Mouse (Mus musculus) MEL-GATA-1-ER (cell line): ENCODE measurements around the gene Nsun3.

Experiments
- DNase-seq: peaks from one replicate; pipeline ENCODE4 v3.0.0-alpha.2; 2012; ENCODE audit warnings: low read depth; ENCODE audit errors: extremely low read depth

Nsun3 gene

DNA sequence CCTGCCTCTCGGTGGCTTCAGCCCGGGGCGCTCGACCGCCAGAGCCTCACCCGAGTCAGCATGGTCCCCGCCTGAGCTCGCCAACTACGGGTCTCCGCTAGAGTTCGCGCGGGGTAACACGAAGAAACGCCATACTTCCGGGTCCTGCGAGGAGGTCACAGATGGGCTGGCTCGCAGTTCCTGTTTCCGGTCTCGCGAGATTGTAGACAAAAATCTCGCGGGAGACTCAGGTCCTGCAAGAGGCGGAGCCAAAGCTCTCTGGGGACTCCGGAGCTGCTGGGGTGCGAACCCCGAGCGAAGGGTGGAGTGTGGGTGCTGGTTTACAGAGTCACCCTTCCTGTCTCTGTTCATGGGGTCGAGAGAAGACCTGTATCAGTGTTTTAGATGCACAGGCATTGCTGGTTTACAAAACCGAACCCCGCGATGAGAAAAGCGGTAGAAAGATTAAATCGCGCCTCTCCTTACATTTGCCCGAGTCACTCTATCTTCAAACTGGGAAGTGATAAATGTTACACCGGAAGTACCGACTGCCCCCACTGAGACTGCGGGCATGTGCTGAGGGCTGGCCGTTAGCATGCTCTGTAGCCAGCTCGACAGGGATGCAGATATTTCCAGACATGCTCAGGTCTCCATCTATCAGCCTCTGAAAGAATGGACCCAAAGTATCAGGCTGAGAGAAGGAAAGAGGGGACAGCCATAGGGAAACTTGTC, at the start of gene Nsun3:
Gene Nsun3 (minus strand): TSS at position 198 of the 711 bp plus-strand sequence.
- peak; percentile 93 for DNase-seq

DNA sequence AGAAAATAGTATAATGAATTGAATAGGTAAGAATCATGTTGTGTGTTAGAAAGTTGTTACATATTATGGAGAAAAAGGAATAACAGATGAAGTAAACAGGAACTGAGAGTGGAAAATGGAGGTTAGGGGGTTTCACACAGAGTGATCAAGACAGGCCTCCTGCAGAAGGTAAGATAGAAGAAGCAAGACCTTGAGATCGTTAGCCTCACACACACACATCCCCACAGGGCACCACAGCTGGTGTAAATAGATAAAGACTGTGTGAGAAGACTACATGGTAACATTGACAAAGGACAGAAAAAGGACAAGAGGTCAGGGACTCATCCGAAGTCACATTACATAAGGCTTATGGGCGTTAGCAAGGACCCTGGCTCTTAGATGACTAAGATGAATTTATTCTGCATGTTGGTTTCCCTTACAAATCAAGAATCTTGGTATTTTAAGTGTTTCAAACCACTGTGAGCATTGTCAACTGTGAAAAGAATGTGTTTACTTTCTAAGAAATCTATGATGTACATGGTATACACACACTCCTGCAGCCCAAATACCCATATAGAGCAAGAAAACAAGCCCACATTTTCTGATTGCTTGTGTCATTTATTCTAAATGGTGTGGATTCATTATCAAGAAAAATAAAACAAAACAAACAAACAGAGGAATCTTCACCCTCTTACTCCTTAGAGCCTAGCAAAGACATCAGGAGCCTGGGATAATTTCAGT, 47.6 kb upstream of the Nsun3 start:
- no peak for DNase-seq

DNA sequence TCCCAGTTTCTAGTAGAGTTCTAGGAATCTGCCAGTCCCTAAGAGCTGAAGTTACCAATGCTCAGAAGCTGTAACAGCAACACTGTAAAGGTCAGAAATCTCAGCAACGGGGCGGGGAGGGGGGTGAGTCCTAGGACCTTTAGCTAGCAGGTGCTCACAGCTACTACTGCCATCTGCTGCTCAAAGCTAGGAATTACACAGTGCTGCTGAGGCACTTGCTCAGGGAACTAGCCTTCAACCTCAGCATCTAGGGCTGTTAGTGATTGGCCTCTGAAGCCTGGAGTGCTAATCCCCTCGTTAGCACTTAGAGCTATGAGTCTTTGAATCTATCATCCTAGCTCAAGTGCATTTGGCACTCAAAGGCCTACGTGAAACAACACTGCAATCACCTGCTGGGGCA, 45.9 kb upstream of the Nsun3 start:
- no peak for DNase-seq

DNA sequence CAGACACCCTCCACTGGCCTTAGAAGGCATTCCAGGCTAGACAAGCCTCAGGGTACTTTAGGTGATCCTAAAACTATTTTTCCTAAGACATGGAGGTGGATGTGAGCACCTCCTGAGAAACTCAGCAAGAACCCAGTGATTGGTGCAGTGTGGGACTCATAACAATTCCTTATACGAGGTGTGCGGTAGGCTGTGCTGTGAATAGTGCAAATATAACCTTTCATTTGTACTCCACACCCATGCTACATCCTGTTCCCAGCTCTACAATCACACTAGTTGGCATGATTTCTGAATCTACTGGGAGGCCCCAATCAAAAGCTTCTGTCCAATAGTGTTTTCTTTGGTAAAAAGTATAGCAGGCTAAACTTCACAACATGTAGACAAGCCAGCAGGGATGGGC, 45.4 kb upstream of the Nsun3 start:
- no peak for DNase-seq

DNA sequence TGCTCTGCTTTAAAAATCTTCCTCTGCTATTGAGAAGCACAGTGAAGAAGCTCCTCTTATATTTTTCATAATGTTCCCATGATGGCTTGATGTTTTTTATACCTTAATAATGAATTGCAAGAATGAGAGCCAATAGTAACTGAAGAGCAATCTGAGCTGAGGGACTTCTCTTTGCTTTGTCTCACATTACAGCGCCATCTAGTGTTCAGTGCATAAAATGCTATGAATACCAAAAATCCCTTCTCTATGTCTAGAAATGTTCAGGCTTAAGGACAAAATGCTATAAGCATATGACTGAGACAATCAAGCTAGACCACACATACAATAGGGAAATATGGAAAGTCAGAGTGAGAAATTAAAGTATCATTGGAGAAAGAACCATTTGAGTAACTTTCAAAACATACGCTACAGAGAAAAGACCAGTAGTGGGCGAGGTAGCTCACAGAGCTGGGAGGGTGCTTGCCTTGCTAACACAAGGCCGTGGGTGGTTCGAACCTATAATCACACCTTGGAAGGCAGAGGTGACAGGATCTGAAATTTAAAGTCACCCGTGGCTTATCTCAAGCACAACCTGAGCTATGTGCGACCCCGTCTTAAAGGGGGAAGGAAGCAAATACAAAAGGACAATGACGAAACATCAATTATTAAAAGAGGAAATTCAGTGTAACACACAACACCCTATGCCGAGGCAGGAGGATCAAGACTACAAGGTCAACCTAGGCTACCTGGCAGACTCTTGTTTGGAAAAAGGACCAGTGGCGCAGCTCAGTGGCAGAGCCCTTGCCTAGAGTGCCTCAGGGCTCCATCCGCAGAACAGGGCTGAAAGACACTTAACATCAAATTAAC, 39.8 kb upstream of the Nsun3 start:
- peak; percentile 36 for DNase-seq

DNA sequence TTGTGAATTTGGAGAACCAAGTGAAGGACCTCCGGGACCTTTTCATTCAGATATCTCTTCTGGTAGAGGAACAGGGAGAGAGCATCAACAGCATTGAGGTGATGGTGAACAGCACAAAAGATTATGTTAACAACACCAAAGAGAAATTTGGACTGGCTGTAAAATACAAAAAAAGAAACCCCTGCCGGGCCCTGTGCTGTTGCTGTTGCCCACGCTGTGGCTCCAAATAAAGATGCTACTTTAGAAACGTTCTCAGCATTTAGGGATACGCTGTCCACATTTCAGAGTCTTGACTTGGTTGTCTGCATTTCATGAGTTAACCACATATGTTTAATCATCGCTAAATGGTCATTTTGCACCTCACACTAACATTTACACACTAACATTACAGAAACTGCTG, 35.9 kb upstream of the Nsun3 start:
- DNase-seq, result no peak

DNA sequence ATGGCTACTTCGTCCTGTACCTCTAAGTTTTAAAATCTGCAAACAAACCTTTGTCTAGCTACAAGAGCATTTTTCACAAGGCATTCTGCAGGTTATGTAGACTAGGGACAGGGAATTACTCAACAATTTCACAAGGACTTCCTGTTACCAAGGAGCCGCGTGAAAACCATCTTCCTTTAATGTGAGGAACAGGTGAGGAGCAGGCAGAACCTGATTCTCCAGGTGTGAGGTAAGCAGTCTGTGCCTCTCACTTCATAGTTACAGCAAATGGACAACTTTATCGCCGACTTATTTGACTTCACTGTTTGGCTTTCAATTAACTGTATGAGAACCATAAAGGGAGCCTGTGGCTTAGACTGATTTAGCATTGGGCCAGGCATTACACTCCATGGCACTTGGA, 27.9 kb upstream of the Nsun3 start, which contains the start of gene Stx19:
Gene Stx19 (plus strand): TSS at position 186 of the 400 bp plus-strand sequence.
- no peak for DNase-seq

DNA sequence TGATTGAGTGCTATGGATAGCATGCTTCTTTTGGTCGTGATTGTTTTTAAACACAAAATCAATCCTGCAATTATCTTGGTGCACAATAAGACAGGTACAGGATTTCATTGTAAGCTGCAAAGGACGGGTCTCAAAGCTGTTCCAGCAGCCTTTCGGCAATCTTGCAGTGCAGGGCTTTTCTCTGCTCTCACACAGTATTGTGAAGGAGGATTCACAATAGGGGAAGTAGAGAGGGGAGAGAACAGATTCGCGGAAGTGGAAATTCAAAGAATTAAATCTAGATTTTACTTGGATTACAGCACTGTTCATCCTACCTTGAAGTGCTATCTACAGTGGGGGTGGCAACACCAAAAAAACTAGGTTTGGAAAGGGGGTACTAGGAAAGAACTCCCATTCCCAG, 27.2 kb upstream of the Nsun3 start:
- DNase-seq, result no peak

DNA sequence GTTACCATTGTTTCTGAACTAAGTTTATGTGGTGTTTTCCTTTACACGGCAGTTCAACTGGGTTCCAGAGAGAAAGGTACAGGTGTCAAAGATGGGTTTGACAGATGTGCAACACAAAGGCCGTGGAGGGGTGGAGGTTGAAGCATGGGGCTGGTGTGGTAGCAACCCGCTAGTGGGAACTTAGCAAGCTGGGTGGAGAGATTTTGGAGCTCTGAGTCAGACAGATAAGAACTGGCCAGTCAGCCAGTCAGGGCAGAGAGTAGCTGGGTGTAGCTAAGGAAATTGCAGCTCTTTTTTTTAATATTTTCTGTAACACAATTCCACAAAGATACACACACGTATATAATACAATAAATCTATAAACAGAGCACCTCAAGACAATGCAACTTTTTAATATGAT, 24.2 kb upstream of the Nsun3 start:
- no peak for DNase-seq

DNA sequence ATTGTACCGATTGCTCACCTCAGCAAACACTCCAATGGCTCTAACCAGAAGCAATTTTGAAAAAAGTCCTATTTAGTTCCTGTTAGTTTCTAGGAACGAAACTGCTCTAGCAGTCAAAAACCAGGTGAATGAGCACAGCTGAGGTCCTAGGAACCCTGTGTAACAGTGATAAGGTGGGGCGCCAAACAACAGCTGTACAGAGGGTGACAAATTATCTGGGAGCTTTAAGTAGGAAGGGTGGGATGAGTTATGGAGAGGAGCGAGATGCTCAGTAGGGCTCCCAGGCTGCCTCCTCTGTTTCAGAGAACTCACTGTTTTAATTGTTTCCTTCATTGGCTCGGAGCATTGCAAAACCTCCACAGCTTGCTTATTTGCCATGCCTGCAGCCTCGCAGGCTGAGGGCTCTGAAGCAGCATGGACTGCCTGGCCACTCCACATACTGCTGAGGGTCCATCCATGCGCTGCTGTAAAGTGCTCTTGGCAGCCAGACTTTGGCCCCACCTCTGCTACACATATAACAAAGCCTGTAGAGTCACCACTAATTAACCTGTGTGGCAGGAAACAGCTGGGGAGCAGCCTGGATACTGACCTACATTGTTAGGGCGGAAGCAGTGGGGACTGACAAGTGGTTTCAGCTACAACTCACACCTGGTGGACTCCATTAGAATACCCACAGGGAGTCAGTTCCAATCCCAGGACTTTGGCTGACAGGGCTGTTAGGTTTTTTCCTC, 20.8 kb upstream of the Nsun3 start:
- DNase-seq, result no peak

DNA sequence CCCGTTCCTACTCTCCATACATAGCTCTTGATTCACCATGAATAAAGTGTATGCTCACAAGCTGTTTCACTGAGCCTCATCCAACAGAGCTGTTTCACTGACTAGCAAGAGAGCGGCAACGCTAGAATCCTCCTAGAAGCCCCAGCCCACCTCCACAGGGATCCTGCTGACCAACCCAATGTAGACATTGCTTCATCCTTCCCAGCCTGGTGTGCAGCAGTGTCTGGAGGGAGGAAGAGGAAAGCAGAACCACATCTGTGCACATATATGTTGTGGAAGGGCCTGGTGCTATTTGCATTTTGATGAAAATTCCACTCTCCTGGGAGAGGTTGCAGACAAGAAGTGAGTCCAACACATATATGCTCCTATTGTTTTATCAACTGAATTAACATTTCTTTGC, 18.0 kb upstream of the Nsun3 start:
- no peak for DNase-seq

DNA sequence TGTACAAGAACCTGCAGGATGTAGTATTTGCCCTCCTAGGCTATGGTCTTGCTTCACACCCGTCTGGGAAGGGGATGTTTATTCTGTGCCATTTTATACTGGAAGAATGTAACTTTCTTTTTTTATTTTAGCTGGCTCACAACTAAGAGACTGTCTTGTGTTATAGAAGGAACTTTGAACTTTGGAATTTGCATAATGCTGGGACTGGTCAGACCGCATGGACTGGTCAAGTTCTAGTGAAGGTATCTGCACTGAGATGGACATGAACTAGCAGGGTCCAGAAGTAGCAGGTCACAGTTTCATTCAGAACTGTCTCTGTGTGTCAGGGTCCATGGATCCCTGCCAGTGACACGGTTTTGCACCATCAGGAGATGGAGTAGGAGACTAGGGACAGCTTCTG, 13.2 kb upstream of the Nsun3 start:
- no peak for DNase-seq

DNA sequence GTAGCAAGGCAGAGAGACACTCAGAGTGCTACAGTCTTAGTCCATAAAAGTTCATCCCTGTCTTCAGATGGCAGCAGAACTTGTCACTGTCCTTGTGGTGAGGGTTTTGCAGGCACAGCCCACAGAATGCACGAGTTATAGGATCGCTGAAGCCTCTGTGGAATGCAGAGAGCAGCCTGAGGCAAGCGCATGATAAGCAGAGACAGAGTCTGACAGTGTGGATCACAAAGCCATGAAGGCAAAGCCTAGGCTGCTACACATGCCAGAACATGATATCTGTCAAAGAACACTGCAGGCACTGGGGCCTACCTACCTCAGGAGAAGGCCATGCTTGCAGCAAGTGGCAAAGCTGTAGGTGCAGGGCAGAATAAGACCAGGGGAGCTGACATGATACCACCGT, 12.8 kb upstream of the Nsun3 start:
- no peak for DNase-seq

DNA sequence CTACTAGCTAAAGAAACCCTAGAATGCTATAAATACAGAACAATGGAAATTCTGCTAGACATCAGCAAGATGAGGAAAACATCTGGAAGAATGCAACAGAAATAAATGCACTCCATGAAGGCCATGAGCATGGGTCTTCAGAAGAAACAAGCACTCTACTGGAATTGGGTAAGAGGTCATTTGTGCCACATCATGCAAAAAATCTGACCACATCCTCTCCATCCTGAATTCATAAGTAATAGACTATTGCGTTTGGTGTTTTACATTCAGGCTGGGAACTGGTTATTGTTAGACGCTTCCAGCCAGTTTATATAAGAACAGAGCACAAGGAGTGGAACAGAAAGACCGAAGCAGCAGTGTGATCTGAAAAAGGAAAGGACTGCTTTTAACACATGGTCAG, 12.2 kb upstream of the Nsun3 start:
- no peak for DNase-seq

DNA sequence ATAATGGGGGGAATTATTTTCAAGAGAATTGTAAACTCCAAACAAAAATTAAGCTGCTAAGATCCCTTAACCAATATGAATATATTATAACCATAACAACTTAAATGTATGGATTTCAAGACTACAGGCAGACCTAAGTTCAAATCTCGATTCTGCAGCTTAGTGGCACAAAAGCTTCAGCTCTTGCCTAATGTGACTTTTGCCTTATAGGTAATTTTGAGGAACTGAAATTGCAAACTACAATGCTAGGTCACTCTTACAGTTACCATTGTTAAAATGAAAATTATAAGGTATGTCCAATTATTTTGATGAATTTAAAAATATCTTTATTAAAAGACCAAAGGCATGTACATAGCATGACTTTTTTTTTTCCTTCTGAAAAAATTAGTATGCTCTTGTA, 10.0 kb upstream of the Nsun3 start:
- DNase-seq, result no peak

DNA sequence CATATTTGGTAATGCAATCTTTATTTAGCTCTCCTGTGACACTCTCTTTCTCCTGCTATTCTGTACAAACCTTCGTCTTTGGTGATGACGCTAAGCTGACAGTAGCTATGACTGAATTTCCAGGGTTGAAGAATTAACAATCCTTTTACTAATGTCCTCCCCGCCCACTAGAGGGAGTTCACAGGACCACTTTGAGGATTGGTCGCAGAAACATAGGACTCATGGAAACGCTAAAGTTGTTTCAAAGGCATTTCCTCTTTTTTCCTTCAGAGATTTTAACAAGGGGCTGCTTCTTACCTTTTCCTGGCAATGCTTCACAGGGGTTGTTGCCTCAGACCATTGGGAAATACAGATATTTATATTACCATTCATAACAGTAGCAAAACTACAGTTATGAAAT, 4.4 kb downstream of the Nsun3 start:
- DNase-seq, result peak; percentile 17

DNA sequence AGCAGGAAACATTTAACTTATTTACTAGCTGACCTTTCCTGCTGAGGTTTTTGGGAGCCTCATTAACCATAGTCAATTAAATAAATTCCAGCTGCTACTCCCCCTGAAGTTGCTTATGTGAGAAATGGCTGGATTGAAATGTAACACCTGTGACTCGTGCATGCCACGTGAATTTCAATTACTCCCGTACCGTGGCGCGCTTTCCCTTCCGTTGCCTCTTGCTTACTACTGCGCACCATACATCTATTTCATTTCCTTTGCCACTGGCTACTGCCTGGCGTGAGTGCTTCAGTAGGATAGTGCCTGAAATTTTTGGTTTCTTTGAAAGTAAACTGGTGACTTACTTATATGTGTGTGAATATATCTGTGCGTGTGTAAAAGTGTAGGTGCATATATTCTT, 8.3 kb downstream of the Nsun3 start:
- no peak for DNase-seq

DNA sequence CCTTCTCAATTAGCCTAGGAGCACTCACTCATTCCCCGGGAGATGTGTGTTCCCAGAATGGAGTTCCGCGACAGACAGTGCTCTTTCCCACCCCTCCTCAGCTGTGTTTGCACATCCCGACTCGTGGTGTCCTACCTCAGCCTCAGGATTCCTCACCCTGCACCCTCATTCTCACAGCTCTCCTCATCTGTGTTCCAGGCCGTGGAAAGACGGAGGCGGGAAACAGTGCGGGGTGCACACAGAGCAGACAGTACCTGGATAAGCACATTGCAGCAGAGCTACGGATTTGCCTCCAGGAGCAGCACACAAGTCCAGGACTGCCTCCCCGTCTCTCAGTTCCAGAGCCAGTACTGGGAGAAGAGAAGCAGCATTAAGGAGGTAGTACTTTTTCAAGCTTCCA, 10.6 kb downstream of the Nsun3 start:
- no peak for DNase-seq

DNA sequence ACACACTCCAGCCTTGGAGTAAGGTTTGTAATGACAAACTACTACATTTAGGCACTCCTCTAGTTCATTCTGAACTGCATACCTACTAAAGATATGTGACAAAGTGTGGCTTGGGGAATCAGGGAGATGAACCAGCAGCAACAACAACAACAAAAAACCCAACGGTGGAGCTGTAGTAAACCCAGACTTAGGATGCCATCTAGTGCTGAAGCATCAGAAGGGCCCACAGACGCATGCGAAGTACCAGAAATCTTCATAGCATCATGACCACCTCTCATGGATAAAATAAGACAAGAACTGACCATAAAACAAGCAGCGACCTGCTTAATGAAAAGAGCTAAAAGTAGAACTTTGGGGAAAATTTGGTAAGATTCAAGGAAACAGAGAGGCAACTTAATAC, 13.2 kb downstream of the Nsun3 start:
- no peak for DNase-seq

DNA sequence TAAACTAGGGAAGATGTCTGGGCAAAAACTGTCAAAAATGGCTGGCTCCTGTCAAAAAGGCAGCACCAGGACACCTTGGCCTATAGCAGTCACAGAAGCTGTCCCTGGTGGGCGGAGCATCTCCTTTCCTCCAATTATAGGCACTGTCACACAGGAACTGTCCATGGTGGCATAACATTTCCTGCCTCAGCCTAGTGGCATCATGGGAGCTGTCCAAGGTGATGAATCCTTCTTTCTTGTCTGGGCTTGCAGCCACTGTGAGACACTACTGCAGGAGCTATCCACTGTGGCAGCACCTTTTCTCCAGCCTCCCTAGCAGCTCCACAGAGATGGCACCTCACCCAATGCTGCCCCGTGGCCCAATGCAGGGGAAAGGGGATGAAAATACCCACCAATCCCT, 28.3 kb downstream of the Nsun3 start:
- peak; percentile 75 for DNase-seq

DNA sequence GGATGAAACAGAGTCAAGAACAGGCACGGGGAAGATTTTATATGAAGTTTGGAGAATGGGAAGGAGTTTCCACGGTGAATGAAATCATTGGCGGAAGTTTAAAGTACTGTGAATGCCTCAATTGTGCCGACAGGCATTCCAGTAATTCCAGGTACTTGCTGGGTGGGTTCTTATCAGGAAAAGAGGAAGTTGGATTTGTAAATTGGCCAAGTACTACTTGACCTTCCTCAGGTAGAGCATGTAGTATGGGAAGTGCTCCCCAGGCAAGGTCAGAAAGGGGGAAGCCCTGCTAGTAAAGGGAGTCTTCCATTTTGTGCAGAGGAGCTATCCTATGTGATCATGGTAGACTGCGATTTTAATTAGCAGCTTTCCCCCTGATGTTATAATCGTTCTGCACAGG, 31.3 kb downstream of the Nsun3 start:
- no peak for DNase-seq

DNA sequence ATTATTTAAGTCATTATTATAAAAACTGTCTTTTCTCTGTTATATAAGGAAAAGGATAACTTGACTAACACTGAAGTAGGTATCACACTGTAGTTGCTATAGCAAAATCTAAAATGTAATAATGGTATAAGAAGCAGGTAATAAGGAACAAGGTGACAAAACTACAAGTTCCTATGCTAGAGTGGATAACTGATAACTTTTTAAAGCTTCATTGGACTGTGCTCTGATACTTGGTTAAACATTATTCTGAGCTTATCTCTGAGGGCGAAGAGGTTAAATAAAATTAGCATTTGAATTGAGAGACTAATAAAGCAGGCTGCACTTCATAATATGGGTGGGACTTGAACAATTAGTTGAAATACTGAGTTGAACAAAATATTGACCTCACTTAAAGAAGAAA, 33.0 kb downstream of the Nsun3 start:
- DNase-seq, result no peak
